Mouse (Mus musculus) ES-E14 (cell line): ENCODE data around the gene Zan. TPM values are rescaled to one million over a fixed set of nuclear protein-coding genes. Genes with fewer than 3 reads are reported as not detected.

Experiments used
- DNase-seq: peaks from one replicate; pipeline ENCODE4 v3.0.0-alpha.2; 2013; ENCODE audit warnings: low read depth, low spot score
- H3K27ac ChIP-seq: 2 replicates; pipeline ENCODE4 v1.5.1; 2012; ENCODE audit warnings: low read depth, mild to moderate bottlenecking, low read length, moderate library complexity, mixed read lengths; ENCODE audit not compliant: poor library complexity, insufficient read depth, severe bottlenecking
- H3K36me3 ChIP-seq: 2 replicates; pipeline ENCODE4 v1.6.1; 2012; ENCODE audit warnings: mild to moderate bottlenecking, low read length, moderate library complexity, mixed read lengths; ENCODE audit not compliant: control insufficient read depth, poor library complexity, insufficient read depth, severe bottlenecking
- H3K4me1 ChIP-seq, 2 experiments: fragments of 150-350 bp in 1 of 2; sonication (generic) in 1 of 2; 2 replicates each; pipeline ENCODE4 v1.6.1; 2012; ENCODE audit warnings: low read length in 2 of 2, mild to moderate bottlenecking in 1 of 2, mixed read lengths in 1 of 2; ENCODE audit not compliant: control insufficient read depth in 2 of 2, insufficient read depth in 2 of 2, poor library complexity in 1 of 2
- H3K4me3 ChIP-seq, 2 experiments: fragments of 150-350 bp in 1 of 2; sonication (generic) in 1 of 2; 2 replicates each; pipeline ENCODE4 v1.5.1; 2012; ENCODE audit warnings: low read length in 2 of 2, low read depth in 1 of 2, mild to moderate bottlenecking in 1 of 2, mixed read lengths in 1 of 2; ENCODE audit not compliant: insufficient read depth in 1 of 2, poor library complexity in 1 of 2, severe bottlenecking in 1 of 2
- H3K9ac ChIP-seq: 2 replicates; pipeline ENCODE4 v1.6.1; 2012; ENCODE audit warnings: low read depth, mild to moderate bottlenecking, low read length, mixed read lengths; ENCODE audit not compliant: poor library complexity, insufficient read depth, severe bottlenecking
- H3K9me3 ChIP-seq: fragments of 150-350 bp; sonication (generic); 2 replicates; pipeline ENCODE4 v1.6.1; 2012; ENCODE audit warnings: low read depth, mild to moderate bottlenecking, low read length; ENCODE audit not compliant: control insufficient read depth, insufficient read depth
- CHD2 ChIP-seq: IDR thresholded peaks from 2 replicates; pipeline ENCODE4 v1.6.1; 2014; ENCODE audit warnings: mild to moderate bottlenecking, low read depth, low read length, inconsistent platforms
- HCFC1 ChIP-seq: IDR thresholded peaks from 2 replicates; pipeline ENCODE4 v1.6.1; 2012; ENCODE audit warnings: low read length, inconsistent platforms, borderline replicate concordance; ENCODE audit not compliant: insufficient read depth
- MAFK ChIP-seq: IDR thresholded peaks from 2 replicates; pipeline ENCODE4 v1.6.1; 2014; ENCODE audit warnings: mild to moderate bottlenecking, low read depth, low read length, inconsistent platforms; ENCODE audit not compliant: insufficient read depth
- ZC3H11A ChIP-seq: IDR thresholded peaks from 2 replicates; pipeline ENCODE4 v1.6.1; 2012; ENCODE audit warnings: low read depth, mild to moderate bottlenecking, inconsistent platforms, low read length, borderline replicate concordance
- ZNF384 ChIP-seq: IDR thresholded peaks from 2 replicates; pipeline ENCODE4 v1.6.1; 2012; ENCODE audit warnings: low read depth, low read length, inconsistent platforms
- in situ Hi-C, 2 experiments: fragments of 600-800 bp; cut with MboI; formaldehyde crosslinking; loops; one replicate each; pipeline ENCODE4 v1.15.1; 2025; ENCODE audit warnings: low sequenced_read_pairs in 2 of 2, inconsistent platforms in 1 of 2; ENCODE audit not compliant: unreplicated experiment in 2 of 2
- total RNA-seq: library from RNA; depleted of rRNA; stranded (reverse); fragments of 300-350 nt; gene quantifications from 2 replicates; pipeline ENCODE4 v1.2.3, GENCODE M21; 2012

The Zan gene
- total RNA-seq, 1 experiment: 2.6 TPM

GRCm38 (mm10) chr5:137465049-137465448 is 11.8 kb downstream of the Zan start:
- H3K9me3 ChIP-seq: no peaks in the 10 kb centered on the region
- H3K4me3 ChIP-seq: no peak overlapping the region
- no peak overlapping the region for H3K9ac ChIP-seq
- no peak overlapping the region for H3K27ac ChIP-seq
- DNase-seq: no peak
- no peak for TF ChIP-seq CHD2
- no peak for TF ChIP-seq ZNF384
- no peak for TF ChIP-seq MAFK
- no peak for TF ChIP-seq HCFC1
- no peak for TF ChIP-seq ZC3H11A
- no peaks in the 10 kb centered on the region for H3K36me3 ChIP-seq
- in situ Hi-C loops: no loop called here
- H3K4me1 ChIP-seq: no peaks in the 10 kb centered on the region

DNA sequence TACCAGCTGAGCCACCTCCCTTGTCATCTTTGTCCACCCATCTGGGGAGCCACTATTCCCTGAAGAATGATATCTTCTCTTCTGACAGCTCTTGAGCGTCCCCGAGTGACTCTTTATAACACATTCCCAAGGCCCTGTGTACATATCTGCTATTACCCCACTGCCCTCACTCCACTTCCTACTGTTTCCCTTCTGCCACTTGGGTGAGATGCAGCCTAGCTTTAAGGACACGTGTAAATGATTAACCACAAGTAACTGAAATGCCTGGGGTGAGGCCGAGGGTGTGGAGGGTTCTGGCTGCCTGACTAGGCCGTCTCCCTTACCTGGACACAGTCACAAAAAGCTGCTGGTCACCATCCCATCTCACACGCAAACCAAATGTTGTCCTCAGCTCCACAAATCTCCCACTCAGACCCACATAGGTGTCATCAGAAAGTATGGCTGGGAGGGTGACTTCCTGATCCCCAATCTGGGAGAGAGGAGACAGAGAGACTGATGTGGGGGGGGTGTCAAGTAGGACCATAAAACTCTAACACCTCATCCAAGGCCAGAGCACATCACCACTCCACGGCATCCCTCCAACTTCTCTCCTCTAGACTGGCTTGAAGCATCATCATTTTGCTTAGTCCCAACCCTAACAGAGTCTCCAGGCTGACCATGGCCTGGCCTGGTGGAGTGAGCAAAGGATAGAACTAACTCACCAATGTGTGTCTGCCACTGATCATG is 20.8 kb downstream of the Zan start:
- TF ChIP-seq ZNF384: no peak
- TF ChIP-seq ZC3H11A: no peak
- no peak for TF ChIP-seq HCFC1
- TF ChIP-seq MAFK: no peak
- no peak for TF ChIP-seq CHD2
- DNase-seq: no peak
- no peak overlapping the region for H3K27ac ChIP-seq
- no peaks in the 10 kb centered on the region for H3K4me1 ChIP-seq
- no peaks in the 10 kb centered on the region for H3K9me3 ChIP-seq
- no peaks in the 10 kb centered on the region for H3K36me3 ChIP-seq
- no peak overlapping the region for H3K9ac ChIP-seq
- in situ Hi-C loops: no loop called here
- H3K4me3 ChIP-seq: no peak overlapping the region

GRCm38 (mm10) chr5:137455206-137455605 is 21.7 kb downstream of the Zan start:
- DNase-seq: no peak
- H3K4me3 ChIP-seq: no peak overlapping the region
- H3K36me3 ChIP-seq: no peaks in the 10 kb centered on the region
- no peaks in the 10 kb centered on the region for H3K4me1 ChIP-seq
- in situ Hi-C loops: no loop called here
- H3K27ac ChIP-seq: no peak overlapping the region
- H3K9me3 ChIP-seq: no peaks in the 10 kb centered on the region
- H3K9ac ChIP-seq: no peak overlapping the region
- TF ChIP-seq ZNF384: no peak
- no peak for TF ChIP-seq HCFC1
- no peak for TF ChIP-seq MAFK
- no peak for TF ChIP-seq ZC3H11A
- TF ChIP-seq CHD2: no peak

DNA sequence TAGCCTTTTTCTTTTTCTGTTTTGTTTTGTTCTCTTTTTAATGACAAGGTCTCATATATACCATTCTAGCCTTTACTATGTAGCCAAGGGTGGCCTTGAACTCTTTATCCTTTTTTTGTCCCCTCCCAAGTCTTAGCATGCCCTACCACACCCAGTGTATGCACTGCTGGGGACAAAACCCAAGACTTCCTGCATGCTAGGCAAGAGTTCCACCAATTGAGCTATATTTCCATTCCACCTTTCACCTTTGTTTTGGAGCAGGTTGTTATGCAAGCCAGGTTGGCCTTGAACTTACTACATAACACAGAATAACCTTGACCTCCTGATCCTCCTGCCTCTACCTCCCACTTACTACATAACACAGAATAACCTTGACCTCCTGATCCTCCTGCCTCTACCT is 31.3 kb downstream of the Zan start:
- no peaks in the 10 kb centered on the region for H3K9me3 ChIP-seq
- TF ChIP-seq ZC3H11A (no peak), ZNF384 (no peak), CHD2 (no peak), MAFK (no peak)
- DNase-seq: no peak
- no peak overlapping the region for H3K27ac ChIP-seq
- H3K36me3 ChIP-seq: no peaks in the 10 kb centered on the region
- in situ Hi-C loops: no loop called here
- no peak overlapping the region for H3K9ac ChIP-seq
- H3K4me3 ChIP-seq: no peak overlapping the region
- no peaks in the 10 kb centered on the region for H3K4me1 ChIP-seq
